ENCODE assay signal across 8 mouse cellular contexts in the genomic region with DNA sequence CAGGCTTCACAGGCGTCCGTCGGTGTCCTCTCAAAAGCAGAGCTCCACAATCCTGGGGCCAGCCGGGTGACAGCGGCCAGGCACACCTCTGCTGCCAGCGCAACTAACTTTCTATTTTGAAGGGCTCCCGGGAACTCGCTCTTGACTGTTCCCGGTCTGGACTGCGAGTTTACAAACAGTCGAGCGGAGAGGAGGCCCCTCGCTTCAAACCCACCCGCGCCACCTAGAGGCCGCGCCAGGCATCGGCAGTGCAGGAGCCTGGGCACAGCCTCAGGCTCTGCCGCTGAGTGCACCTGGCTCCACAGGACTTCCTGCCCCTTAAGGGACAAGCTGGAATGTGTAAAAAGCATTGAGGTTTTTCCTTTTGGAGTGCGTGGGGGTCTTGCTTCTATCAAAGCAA. TPM values are rescaled to one million over a fixed set of nuclear protein-coding genes. Genes with fewer than 3 reads are reported as not detected.
DNase-seq lines count a peak whose midpoint lies in the region; ATAC-seq and TF ChIP-seq lines count a peak whose summit lies in the region.

A gene (minus strand): TSS at position 122 of the 400 bp plus-strand sequence.

- H3K4me3 ChIP-seq in heart, embryonic 14.5 days (ENCODE audit: control insufficient read depth in 1 of 2, insufficient read depth in 1 of 2, low read depth in 1 of 2, low read length in 2 of 2), result peak within 1 kb of the TSS; percentile 36 to 38
- peak within 1 kb of the TSS; percentile 19; the same call in 1 of the 2 replicates for H3K4me3 ChIP-seq in kidney, postnatal 0 days (replicated peaks; ENCODE audit: low read depth, low read length)
- peak within 1 kb of the TSS; percentile 24; the same call in 1 of the 2 replicates for H3K4me3 ChIP-seq in liver, embryonic 11.5 days (ENCODE audit: low read depth, low read length)
- peak within 1 kb of the TSS; percentile 34 for H3K4me3 ChIP-seq in stomach, embryonic 14.5 days (ENCODE audit: low read depth, low read length)

- peak; percentile 39; the same call in 1 of the 2 replicates for ATAC-seq in erythroid progenitor cell, adult 5-6 weeks (replicated peaks; ENCODE audit: low FRiP score, poor library complexity, severe bottlenecking)
- peak; percentile 79 for ATAC-seq in heart, embryonic 14.5 days (ENCODE audit: insufficient number of reproducible peaks, insufficient read depth, low FRiP score, low read depth)
- peak; percentile 86 for ATAC-seq in kidney, postnatal 0 days (replicated peaks; ENCODE audit: low FRiP score, low read depth)
- 0 out of 2 replicates have a peak, but pooled peaks have one; percentile 20 for ATAC-seq in liver, embryonic 11.5 days (replicated peaks; ENCODE audit: low FRiP score)
- peak; percentile 73; the same call in 1 of the 2 replicates for ATAC-seq in stomach, embryonic 14.5 days (ENCODE audit: insufficient number of reproducible peaks, insufficient read depth, low FRiP score, low read depth)

- H3K27ac ChIP-seq in heart, embryonic 14.5 days (replicated peaks in 1 of 2; ENCODE audit: control insufficient read depth in 1 of 2, insufficient read depth in 1 of 2, low read depth in 2 of 2, low read length in 2 of 2), result no peak within 1 kb of the TSS
- H3K27ac ChIP-seq in kidney, postnatal 0 days, result no peak within 1 kb of the TSS
- no peak within 1 kb of the TSS for H3K27ac ChIP-seq in liver, embryonic 11.5 days (ENCODE audit: low read depth, low read length)
- H3K27ac ChIP-seq in stomach, embryonic 14.5 days (ENCODE audit: low read length), result no peak within 1 kb of the TSS

- WGBS in heart, embryonic 14.5 days, result 0% methylated on average over 20 of the region's 20 CpGs
- WGBS in kidney, postnatal 0 days, result 3% methylated on average over 20 of the region's 20 CpGs
- WGBS in liver, embryonic 11.5 days, result 5% methylated on average over 20 of the region's 20 CpGs
- 2% methylated on average over 20 of the region's 20 CpGs for WGBS in stomach, embryonic 14.5 days

- H3K4me2 ChIP-seq in heart, embryonic 14.5 days (ENCODE audit: low read length), result peak within 1 kb of the TSS; percentile 72
- H3K4me2 ChIP-seq in kidney, postnatal 0 days (ENCODE audit: low read length), result peak within 1 kb of the TSS; percentile 50
- peak within 1 kb of the TSS; percentile 54 for H3K4me2 ChIP-seq in liver, embryonic 11.5 days
- peak within 1 kb of the TSS; percentile 44 for H3K4me2 ChIP-seq in stomach, embryonic 14.5 days (replicated peaks; ENCODE audit: low read depth, low read length)

- peak; percentile 21 for DNase-seq in 416B (ENCODE audit: low read depth)
- peak; percentile 85 for DNase-seq in brain, embryonic 14.5 days (ENCODE audit: low read depth)
- DNase-seq in kidney, postnatal 0 days (ENCODE audit: low spot score), result peak; percentile 90
- peak; percentile 66 for DNase-seq in liver, embryonic 11.5 days (ENCODE audit: low spot score)
- peak; percentile 4 to 41 for DNase-seq in natural killer cell, adult 2 months (ENCODE audit: low spot score in 2 of 2)

- TF ChIP-seq POLR2A in brain, embryonic 14.5 days (IDR thresholded peaks at IDR 0.05; ENCODE audit: borderline replicate concordance, extremely low read depth, insufficient read depth, insufficient read length, poor library complexity, severe bottlenecking), result no peak

- no peaks in the 10 kb centered on the region for H3K9me3 ChIP-seq in heart, embryonic 14.5 days (ENCODE audit: control insufficient read depth, low read length)
- no peaks in the 10 kb centered on the region for H3K9me3 ChIP-seq in kidney, postnatal 0 days (replicated peaks; ENCODE audit: low read length)
- no peaks in the 10 kb centered on the region for H3K9me3 ChIP-seq in liver, embryonic 11.5 days (ENCODE audit: control insufficient read depth, low read length)
- no peaks in the 10 kb centered on the region for H3K9me3 ChIP-seq in stomach, embryonic 14.5 days (ENCODE audit: control insufficient read depth, low read depth, low read length)

- no peaks in the 10 kb centered on the region for H3K36me3 ChIP-seq in heart, embryonic 14.5 days (ENCODE audit: control insufficient read depth, insufficient read depth, low read length)
- no peaks in the 10 kb centered on the region for H3K36me3 ChIP-seq in kidney, postnatal 0 days (ENCODE audit: insufficient read depth, low read length)
- no peaks in the 10 kb centered on the region for H3K36me3 ChIP-seq in liver, embryonic 11.5 days (ENCODE audit: control insufficient read depth, insufficient read depth, low read length)
- H3K36me3 ChIP-seq in stomach, embryonic 14.5 days (ENCODE audit: control insufficient read depth, insufficient read depth, low read length), result no peaks in the 10 kb centered on the region

- peaks cover 2 to 3% of the 10 kb centered on the region in 2 experiments; a peak in 3 of 4 replicates for H3K4me1 ChIP-seq in heart, embryonic 14.5 days (ENCODE audit: control insufficient read depth in 2 of 2, insufficient read depth in 2 of 2, low read length in 2 of 2)
- H3K4me1 ChIP-seq in kidney, postnatal 0 days (replicated peaks; ENCODE audit: insufficient read depth, low read length), result no peaks in the 10 kb centered on the region
- no peaks in the 10 kb centered on the region for H3K4me1 ChIP-seq in liver, embryonic 11.5 days (replicated peaks; ENCODE audit: control insufficient read depth, insufficient read depth, low read length)
- H3K4me1 ChIP-seq in stomach, embryonic 14.5 days (ENCODE audit: control insufficient read depth, insufficient read depth, low read length), result no peaks in the 10 kb centered on the region

- H3K27me3 ChIP-seq in heart, embryonic 14.5 days (ENCODE audit: control insufficient read depth, insufficient read depth, low read length), result 0 out of 2 replicates have a peak, but pooled peaks cover 6% of the 10 kb centered on the region
- no peaks in the 10 kb centered on the region for H3K27me3 ChIP-seq in kidney, postnatal 0 days (ENCODE audit: insufficient read depth, low read length)
- H3K27me3 ChIP-seq in liver, embryonic 11.5 days (replicated peaks; ENCODE audit: control insufficient read depth, insufficient read depth, low read length), result no peaks in the 10 kb centered on the region; the same call in 1 of the 2 replicates
- no peaks in the 10 kb centered on the region for H3K27me3 ChIP-seq in stomach, embryonic 14.5 days (ENCODE audit: control insufficient read depth, insufficient read depth, low read length)

- peak; percentile 96 for TF ChIP-seq CTCF in brain, embryonic 14.5 days (IDR thresholded peaks at IDR 0.05; ENCODE audit: borderline replicate concordance, extremely low read depth, insufficient read depth, insufficient read length)
- peak; percentile 94 for TF ChIP-seq CTCF in kidney, postnatal 0 days (IDR thresholded peaks at IDR 0.05; ENCODE audit: low read depth)

- peak within 1 kb of the TSS; percentile 45; the same call in 1 of the 2 replicates for H3K9ac ChIP-seq in heart, embryonic 14.5 days (ENCODE audit: low read length)
- no peak within 1 kb of the TSS for H3K9ac ChIP-seq in kidney, postnatal 0 days (ENCODE audit: low read depth, low read length)
- H3K9ac ChIP-seq in liver, embryonic 11.5 days (ENCODE audit: low read depth, low read length), result no peak within 1 kb of the TSS
- H3K9ac ChIP-seq in stomach, embryonic 14.5 days (replicated peaks; ENCODE audit: low read depth, low read length), result no peak within 1 kb of the TSS

RNA-seq across cellular contexts. Expression of the gene that starts here (rescaled TPM):
- 0.67 and 0.97 TPM in 2 replicates for polyA plus RNA-seq in brain, embryonic 14.5 days (2012; rRNA removed)
- not detected in 2 replicates for total RNA-seq in erythroid progenitor cell, adult 5-6 weeks (2015; ENCODE audit: low replicate concordance)
- total RNA-seq in erythroid progenitor cell, adult 5-6 weeks (2017; ENCODE audit: low replicate concordance), result not detected in 2 replicates
- 0.05 and 0.07 TPM in 2 replicates for polyA plus RNA-seq in heart, embryonic 14.5 days (2014; fragmentation: Nextera tagmentation; extraction: Ambion mirVana)
- polyA plus RNA-seq in kidney, postnatal 0 days (2015; fragmentation: Nextera tagmentation; extraction: Ambion mirVana), result 0.51 and 0.64 TPM in 2 replicates
- 0.04 TPM in 1 of 2 replicates, not detected in the other for polyA plus RNA-seq in liver, embryonic 11.5 days (2014; fragmentation: Nextera tagmentation; extraction: Ambion mirVana)
- polyA plus RNA-seq in stomach, embryonic 14.5 days (2014; fragmentation: Nextera tagmentation; extraction: Ambion mirVana), result 3.5 and 4.5 TPM in 2 replicates

Comparison
In these comparisons a context has a peak if more than half of its experiments do, and no peak if none do; other contexts are left out.
1. Peak in DNase-seq in brain, embryonic 14.5 days; RNA of the gene not detected or under 1 TPM.
2. Peak in ATAC-seq in erythroid progenitor cell, adult 5-6 weeks; RNA of the gene not detected or under 1 TPM.
3. Peak in ATAC-seq, H3K4me3 ChIP-seq, H3K9ac ChIP-seq and H3K4me2 ChIP-seq in heart, embryonic 14.5 days; RNA of the gene not detected or under 1 TPM.
4. Peak in DNase-seq, ATAC-seq, H3K4me3 ChIP-seq and H3K4me2 ChIP-seq in kidney, postnatal 0 days; RNA of the gene not detected or under 1 TPM.
5. Peak in DNase-seq, ATAC-seq, H3K4me3 ChIP-seq and H3K4me2 ChIP-seq in liver, embryonic 11.5 days; RNA of the gene not detected or under 1 TPM.
6. DNase-seq: peak in every context shown above with its lines; median percentile 90 in kidney, postnatal 0 days; 85 in brain, embryonic 14.5 days; 66 in liver, embryonic 11.5 days; 22 in natural killer cell, adult 2 months; 21 in 416B.
7. ATAC-seq: peak in every context shown above with its lines; median percentile 86 in kidney, postnatal 0 days; 79 in heart, embryonic 14.5 days; 73 in stomach, embryonic 14.5 days; 39 in erythroid progenitor cell, adult 5-6 weeks; 20 in liver, embryonic 11.5 days.